ENCODE assay signal across 15 mouse cellular contexts in the genomic region with DNA sequence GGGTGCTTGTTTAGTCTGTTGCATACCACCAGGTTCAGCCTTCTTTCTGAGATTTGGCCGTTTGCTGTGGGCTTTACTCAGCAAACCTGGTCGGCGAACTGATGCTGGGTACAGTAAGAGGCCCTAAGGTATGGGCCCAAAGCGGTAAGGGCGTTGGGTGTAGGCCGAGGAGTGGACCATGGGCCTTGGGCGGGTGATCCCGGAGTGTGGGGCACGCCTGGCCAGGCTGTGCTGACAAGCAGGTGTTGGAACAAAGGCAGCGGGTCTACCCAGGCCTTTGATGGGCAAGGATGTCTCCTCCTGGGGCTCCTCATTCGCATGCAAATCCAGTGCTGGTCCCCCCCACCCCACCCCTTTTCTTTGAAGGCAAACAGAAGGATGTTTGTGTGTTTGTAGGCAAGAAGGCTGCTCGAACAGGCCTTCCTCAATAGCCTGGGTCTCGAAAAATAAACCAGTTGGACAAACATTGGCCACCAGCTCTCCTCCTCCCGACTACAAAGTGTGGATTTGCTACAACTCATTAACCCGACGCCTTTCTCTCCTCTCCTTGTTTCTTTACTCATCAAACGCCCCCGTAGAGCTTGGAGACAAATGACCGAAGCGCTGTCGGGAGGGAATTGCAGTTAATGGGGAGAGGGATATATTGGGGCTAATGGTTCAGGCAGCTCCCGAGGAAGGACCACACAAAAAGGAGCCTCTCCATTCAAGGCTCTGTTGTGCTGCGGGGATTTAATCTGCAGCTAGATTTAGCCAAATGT. TPM values are rescaled to one million over a fixed set of nuclear protein-coding genes. Genes with fewer than 3 reads are reported as not detected.
DNase-seq lines count a peak whose midpoint lies in the region; ATAC-seq and TF ChIP-seq lines count a peak whose summit lies in the region.
"Had no signal": no experiment of that assay in that cellular context is flagged by ENCODE, and none has a peak within 500 bp of the region (broad histone marks: within the 10 kb centered on the region; RNA-seq: fewer than 3 reads in every experiment).

No protein-coding gene starts in this region.

- peak overlapping the region; percentile 38 for H3K27ac ChIP-seq in embryonic facial prominence, embryonic 12.5 days
- H3K27ac ChIP-seq in limb, embryonic 11.5 days (replicated peaks; ENCODE audit: low read depth, low read length), result no peak overlapping the region
- no peak overlapping the region for H3K27ac ChIP-seq in liver, embryonic 12.5 days
- H3K27ac ChIP-seq: macrophage had no signal

- no peaks in the 10 kb centered on the region for H3K9me3 ChIP-seq in E14TG2a.4 (ENCODE audit: low read length)
- no peaks in the 10 kb centered on the region for H3K9me3 ChIP-seq in embryonic facial prominence, embryonic 12.5 days
- H3K9me3 ChIP-seq in limb, embryonic 11.5 days (ENCODE audit: control insufficient read depth, low read length), result no peaks in the 10 kb centered on the region
- no peaks in the 10 kb centered on the region for H3K9me3 ChIP-seq in liver, embryonic 12.5 days (replicated peaks)

- no peak for ATAC-seq in embryonic facial prominence, embryonic 12.5 days (ENCODE audit: insufficient number of reproducible peaks, insufficient read depth, low FRiP score, low TSS enrichment)
- no peak for ATAC-seq in limb, embryonic 11.5 days (ENCODE audit: insufficient number of reproducible peaks, low FRiP score, low TSS enrichment, low read depth)
- no peak for ATAC-seq in liver, embryonic 12.5 days
- ATAC-seq: intestine, postnatal 0 days had no signal

- H3K4me3 ChIP-seq in E14TG2a.4 (replicated peaks; ENCODE audit: low read length), result peak overlapping the region; percentile 53
- H3K4me3 ChIP-seq in embryonic facial prominence, embryonic 12.5 days, result peak overlapping the region; percentile 35
- no peak overlapping the region for H3K4me3 ChIP-seq in limb, embryonic 11.5 days (ENCODE audit: low read depth, low read length)
- H3K4me3 ChIP-seq in liver, embryonic 12.5 days, result no peak overlapping the region
- H3K4me3 ChIP-seq: erythroblast, embryonic 14.5 days had no signal

- no peaks in the 10 kb centered on the region for H3K36me3 ChIP-seq in E14TG2a.4 (ENCODE audit: insufficient read depth, low read length)
- H3K36me3 ChIP-seq in embryonic facial prominence, embryonic 12.5 days, result no peaks in the 10 kb centered on the region
- H3K36me3 ChIP-seq in limb, embryonic 11.5 days (ENCODE audit: control insufficient read depth, insufficient read depth, low read length), result no peaks in the 10 kb centered on the region
- H3K36me3 ChIP-seq in liver, embryonic 12.5 days, result no peaks in the 10 kb centered on the region

- H3K9ac ChIP-seq in embryonic facial prominence, embryonic 12.5 days, result peak overlapping the region; percentile 43
- H3K9ac ChIP-seq in limb, embryonic 11.5 days (ENCODE audit: low read length), result no peak overlapping the region
- H3K9ac ChIP-seq in liver, embryonic 12.5 days, result no peak overlapping the region

- DNase-seq in 3134 (ENCODE audit: extremely low read depth, insufficient read length, low spot score), result peak; percentile 32
- peak; percentile 52 for DNase-seq in limb, embryonic 11.5 days (ENCODE audit: low spot score)
- DNase-seq in c-Kit-positive CD71-positive TER-119-positive erythroid progenitor cells, embryonic 14.5 days (ENCODE audit: low spot score), result no peak
- no peak for DNase-seq in frontal cortex, postnatal 36 days (ENCODE audit: low spot score in 2 of 2)
- DNase-seq: adrenal gland, adult 8-10 months; cerebellum, adult 11-12 months; spleen, adult 18-20 months; thymus, postnatal 14 days had no signal

- 2% methylated on average over 23 of the region's 23 CpGs for WGBS in embryonic facial prominence, embryonic 12.5 days
- 1% methylated on average over 23 of the region's 23 CpGs for WGBS in limb, embryonic 11.5 days
- WGBS in liver, embryonic 12.5 days (ENCODE audit: insufficient replicate concordance), result 2% methylated on average over 23 of the region's 23 CpGs

- H3K27me3 ChIP-seq in E14TG2a.4 (ENCODE audit: insufficient read depth, low read length), result peaks cover 85% of the 10 kb centered on the region
- peaks cover 67% of the 10 kb centered on the region for H3K27me3 ChIP-seq in embryonic facial prominence, embryonic 12.5 days
- H3K27me3 ChIP-seq in limb, embryonic 11.5 days (ENCODE audit: control insufficient read depth, insufficient read depth, low read length), result peaks cover 84% of the 10 kb centered on the region
- H3K27me3 ChIP-seq in liver, embryonic 12.5 days (replicated peaks), result peaks cover 94% of the 10 kb centered on the region

- TF ChIP-seq CTCF in E14TG2a.4 (conservative IDR thresholded peaks at IDR 0.05; ENCODE audit: low read length), result no peak

- peaks cover 37% of the 10 kb centered on the region for H3K4me1 ChIP-seq in E14TG2a.4 (replicated peaks; ENCODE audit: low read depth, low read length)
- peaks cover 11% of the 10 kb centered on the region for H3K4me1 ChIP-seq in embryonic facial prominence, embryonic 12.5 days
- peaks cover 14% of the 10 kb centered on the region for H3K4me1 ChIP-seq in limb, embryonic 11.5 days (ENCODE audit: control insufficient read depth, insufficient read depth, low read length)
- H3K4me1 ChIP-seq in liver, embryonic 12.5 days, result peaks cover 20% of the 10 kb centered on the region

- H3K4me2 ChIP-seq in embryonic facial prominence, embryonic 12.5 days (replicated peaks), result peak overlapping the region; percentile 47
- no peak overlapping the region for H3K4me2 ChIP-seq in limb, embryonic 11.5 days (ENCODE audit: low read depth, severe bottlenecking)
- no peak overlapping the region for H3K4me2 ChIP-seq in liver, embryonic 12.5 days
- H3K4me2 ChIP-seq: liver, embryonic 11.5 days had no signal

RNA-seq across cellular contexts. Expression of gene Foxd1, which starts 4.6 kb away (rescaled TPM):
- 9.5 and 9.9 TPM in 2 replicates for polyA plus RNA-seq in embryonic facial prominence, embryonic 12.5 days (2016; fragmentation: Nextera tagmentation; extraction: Ambion mirVana)
- polyA plus RNA-seq in limb, embryonic 11.5 days (2014; fragmentation: Nextera tagmentation; extraction: Ambion mirVana), result 0.05 and 0.07 TPM in 2 replicates
- polyA plus RNA-seq in liver, embryonic 12.5 days (2016; fragmentation: Nextera tagmentation; extraction: Ambion mirVana), result not detected in 2 replicates
- polyA plus RNA-seq: erythroblast, embryonic 14.5 days; intestine, postnatal 0 days; liver, embryonic 11.5 days; macrophage had no signal

RNA-seq across cellular contexts. Expression of gene Btf3, which starts 41.8 kb away (rescaled TPM):
- 731 and 771 TPM in 2 replicates for polyA plus RNA-seq in embryonic facial prominence, embryonic 12.5 days (2016; fragmentation: Nextera tagmentation; extraction: Ambion mirVana)
- polyA plus RNA-seq in limb, embryonic 11.5 days (2014; fragmentation: Nextera tagmentation; extraction: Ambion mirVana), result 812 and 826 TPM in 2 replicates
- 552 and 568 TPM in 2 replicates for polyA plus RNA-seq in liver, embryonic 12.5 days (2016; fragmentation: Nextera tagmentation; extraction: Ambion mirVana)

Comparison
In these comparisons a context has a peak if more than half of its experiments do, and no peak if none do; other contexts are left out.
1. DNase-seq: peak in 3134 (single experiment) and limb, embryonic 11.5 days (single experiment); none in c-Kit-positive CD71-positive TER-119-positive erythroid progenitor cells, embryonic 14.5 days (single experiment) and frontal cortex, postnatal 36 days (0 of 2).
2. H3K4me3 ChIP-seq: peak in E14TG2a.4 (single experiment) and embryonic facial prominence, embryonic 12.5 days (single experiment); none in limb, embryonic 11.5 days (single experiment) and liver, embryonic 12.5 days (single experiment).